Mouse (Mus musculus) MEL (cell line): ENCODE data around the gene Srrm2. TPM values are rescaled to one million over a fixed set of nuclear protein-coding genes. Genes with fewer than 3 reads are reported as not detected.

Experiments
- DNase-seq: peaks from one replicate; pipeline ENCODE4 v3.0.0; 2011; ENCODE audit warnings: low read depth, low spot score
- H3K27ac ChIP-seq: 2 replicates; pipeline ENCODE4 v1.5.1; 2012; ENCODE audit warnings: low read depth, mild to moderate bottlenecking, control low read depth, low read length, moderate library complexity; ENCODE audit not compliant: control insufficient read depth
- H3K27me3 ChIP-seq, 2 experiments: fragments of 150-350 bp in 1 of 2; sonication (generic) in 1 of 2; 2 replicates each; pipeline ENCODE4 v1.6.1; 2012; ENCODE audit warnings: low read length in 2 of 2, mild to moderate bottlenecking in 2 of 2, improper control_type of control experiment in 1 of 2, moderate library complexity in 1 of 2; ENCODE audit not compliant: insufficient read depth in 2 of 2, control insufficient read depth in 1 of 2
- H3K36me3 ChIP-seq, 2 experiments: 2 replicates each; pipeline ENCODE4 v1.6.1; 2012 to 2014; ENCODE audit warnings: low read length in 2 of 2, improper control_type of control experiment in 1 of 2, inconsistent platforms in 1 of 2, mild to moderate bottlenecking in 1 of 2; ENCODE audit not compliant: insufficient read depth in 2 of 2, control insufficient read depth in 1 of 2
- H3K4me1 ChIP-seq, 2 experiments: fragments of 150-350 bp in 1 of 2; sonication (generic) in 1 of 2; 2 replicates each; pipeline ENCODE4 v1.6.1; 2012; ENCODE audit warnings: low read length in 2 of 2, improper control_type of control experiment in 1 of 2, mild to moderate bottlenecking in 1 of 2; ENCODE audit not compliant: insufficient read depth in 2 of 2, control insufficient read depth in 1 of 2
- H3K4me3 ChIP-seq, 2 experiments: fragments of 150-350 bp in 1 of 2; sonication (generic) in 1 of 2; 2 replicates each; pipeline ENCODE4 v1.5.1; 2012; ENCODE audit warnings: low read depth in 2 of 2, low read length in 2 of 2, mild to moderate bottlenecking in 2 of 2, moderate library complexity in 2 of 2, control low read depth in 1 of 2, improper control_type of control experiment in 1 of 2; ENCODE audit not compliant: control insufficient read depth in 1 of 2, insufficient read depth in 1 of 2
- H3K79me2 ChIP-seq: 2 replicates; pipeline ENCODE4 v1.6.1; 2012; ENCODE audit warnings: mild to moderate bottlenecking, low read length, moderate library complexity; ENCODE audit not compliant: control insufficient read depth, poor library complexity, insufficient read depth
- H3K9ac ChIP-seq: 2 replicates; pipeline ENCODE4 v1.6.1; 2012; ENCODE audit warnings: low read depth, mild to moderate bottlenecking, control low read depth, low read length, moderate library complexity; ENCODE audit not compliant: control insufficient read depth, poor library complexity, severe bottlenecking
- H3K9me3 ChIP-seq: fragments of 150-350 bp; sonication (generic); replicated peaks from 2 replicates; pipeline ENCODE4 v1.6.1; 2012; ENCODE audit warnings: mild to moderate bottlenecking, low read length, improper control_type of control experiment, moderate library complexity; ENCODE audit not compliant: insufficient read depth
- BHLHE40 ChIP-seq: IDR thresholded peaks from 2 replicates; pipeline ENCODE4 v1.6.1; 2012; ENCODE audit warnings: low read depth, mild to moderate bottlenecking, inconsistent platforms, low read length, improper control_type of control experiment, borderline replicate concordance
- E2F4 ChIP-seq: IDR thresholded peaks from 2 replicates; pipeline ENCODE4 v1.6.1; 2011; ENCODE audit warnings: low read depth, low read length, improper control_type of control experiment, borderline replicate concordance
- HCFC1 ChIP-seq: IDR thresholded peaks from 2 replicates; pipeline ENCODE4 v1.6.1; 2012; ENCODE audit warnings: low read depth, mild to moderate bottlenecking, inconsistent platforms, low read length, improper control_type of control experiment, moderate library complexity
- JUND ChIP-seq: IDR thresholded peaks from 2 replicates; pipeline ENCODE4 v1.6.1; 2011; ENCODE audit warnings: low read depth, mild to moderate bottlenecking, improper control_type of control experiment, low read length
- KAT2A ChIP-seq: conservative IDR thresholded peaks from 2 replicates; pipeline ENCODE4 v1.6.1; 2012; ENCODE audit warnings: low read depth, low read length, improper control_type of control experiment, inconsistent platforms
- MAZ ChIP-seq: IDR thresholded peaks from 2 replicates; pipeline ENCODE4 v1.6.1; 2012; ENCODE audit warnings: low read depth, mild to moderate bottlenecking, inconsistent platforms, low read length, improper control_type of control experiment
- MXI1 ChIP-seq: IDR thresholded peaks from 2 replicates; pipeline ENCODE4 v1.6.1; 2011; ENCODE audit warnings: mild to moderate bottlenecking, low read depth, low read length, improper control_type of control experiment
- MYB ChIP-seq: IDR thresholded peaks from 2 replicates; pipeline ENCODE4 v1.6.1; 2011; ENCODE audit warnings: mild to moderate bottlenecking, low read depth, low read length, improper control_type of control experiment
- NELFE ChIP-seq: IDR thresholded peaks from 2 replicates; pipeline ENCODE4 v1.6.1; 2011; ENCODE audit warnings: low read depth, low read length, improper control_type of control experiment
- POLR2AphosphoS2 ChIP-seq: IDR thresholded peaks from 2 replicates; pipeline ENCODE4 v1.6.1; 2011; ENCODE audit warnings: low read length, improper control_type of control experiment
- POLR2AphosphoS5 ChIP-seq: IDR thresholded peaks from 2 replicates; pipeline ENCODE4 v1.6.1; 2012; ENCODE audit warnings: low read depth, borderline replicate concordance, mild to moderate bottlenecking, inconsistent platforms, low read length, moderate library complexity, mixed read lengths
- RCOR1 ChIP-seq: IDR thresholded peaks from 2 replicates; pipeline ENCODE4 v1.6.1; 2012; ENCODE audit warnings: low read depth, mild to moderate bottlenecking, inconsistent platforms, low read length, improper control_type of control experiment
- SMC3 ChIP-seq: IDR thresholded peaks from 2 replicates; pipeline ENCODE4 v1.6.1; 2011; ENCODE audit warnings: low read depth, low read length, improper control_type of control experiment
- TAL1 ChIP-seq: IDR thresholded peaks from 2 replicates; pipeline ENCODE4 v1.6.1; 2012; ENCODE audit warnings: mild to moderate bottlenecking, inconsistent platforms, low read length, moderate library complexity, mixed read lengths
- ZMIZ1 ChIP-seq: IDR thresholded peaks from 2 replicates; pipeline ENCODE4 v1.6.1; 2012; ENCODE audit warnings: low read depth, mild to moderate bottlenecking, inconsistent platforms, low read length, improper control_type of control experiment, moderate library complexity
- polyA plus RNA-seq, 2 experiments: library from polyadenylated mRNA; stranded (reverse) in 1 of 2; unstranded in 1 of 2; fragments of >175 nt in 1 of 2; fragments of >200 nt in 1 of 2; gene quantifications; 2 replicates each; pipeline versions ENCODE4 v1.2.1 to v1.2.4; 2012; ENCODE audit warnings: low replicate concordance in 2 of 2, low read depth in 1 of 2; ENCODE audit not compliant: insufficient read length in 2 of 2, insufficient read depth in 1 of 2, missing spikeins in 1 of 2
- total RNA-seq: library from RNA; depleted of rRNA; stranded (reverse); fragments of 300-350 nt; gene quantifications from 2 replicates; pipeline ENCODE4 v1.2.3, GENCODE M21; 2012

Srrm2 gene
- total and polyA plus RNA-seq, 3 experiments = 56.2 to 988 (median 505) TPM

- no peak for DNase-seq
Observed at GRCm38 (mm10) chr17:23823018-23823417, 32.7 kb downstream of the Srrm2 start.

DNA sequence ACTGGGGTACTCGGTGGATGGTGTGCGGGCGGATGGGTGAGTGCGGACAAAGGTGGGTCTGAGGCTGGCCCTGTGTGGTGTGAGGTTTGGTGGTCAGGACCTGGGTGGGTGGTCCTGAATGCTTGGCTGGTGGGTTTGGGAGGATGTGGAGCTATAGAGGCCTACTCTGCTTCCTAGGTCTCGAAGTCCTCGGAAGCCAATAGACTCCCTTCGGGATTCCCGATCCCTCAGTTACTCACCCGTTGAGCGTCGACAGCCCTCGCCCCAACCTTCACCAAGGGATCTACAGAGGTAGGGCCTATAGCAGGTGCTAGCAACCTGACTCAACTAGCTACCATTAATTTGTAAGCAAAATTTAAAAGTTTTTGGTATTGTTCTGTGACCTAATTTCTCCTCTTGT lies 33.3 kb downstream of the Srrm2 start:
- TF ChIP-seq NELFE (0 out of 2 replicates have a peak, but pooled peaks have one; percentile 18), MAZ (no peak), POLR2AphosphoS2 (0 out of 2 replicates have a peak, but pooled peaks have one; percentile 58)
- Histone ChIP-seq H3K4me1 (no peaks in the 10 kb centered on the region), H3K27ac (no peak overlapping the region), H3K9ac (no peak overlapping the region), H3K79me2 (peaks cover 17% of the 10 kb centered on the region), H3K4me3 (no peak overlapping the region), H3K27me3 (no peaks in the 10 kb centered on the region), H3K36me3 (peaks cover 10 to 18% of the 10 kb centered on the region in 2 experiments; a peak in 3 of 4 replicates), H3K9me3 (no peaks in the 10 kb centered on the region)
- DNase-seq = peak; percentile 22

More at GRCm38 (mm10) chr17:23823018-23823417, 32.7 kb downstream of the Srrm2 start:
- no peaks in the 10 kb centered on the region for H3K4me1 ChIP-seq
- TF ChIP-seq JUND = no peak
- TF ChIP-seq, all 39 proteins: peak for 0
- Histone ChIP-seq H3K27me3 (no peaks in the 10 kb centered on the region), H3K9ac (no peak overlapping the region), H3K27ac (no peak overlapping the region), H3K36me3 (peaks cover 10 to 19% of the 10 kb centered on the region in 2 experiments), H3K9me3 (no peaks in the 10 kb centered on the region), H3K79me2 (peaks cover 11% of the 10 kb centered on the region), H3K4me3 (no peak overlapping the region)

DNA sequence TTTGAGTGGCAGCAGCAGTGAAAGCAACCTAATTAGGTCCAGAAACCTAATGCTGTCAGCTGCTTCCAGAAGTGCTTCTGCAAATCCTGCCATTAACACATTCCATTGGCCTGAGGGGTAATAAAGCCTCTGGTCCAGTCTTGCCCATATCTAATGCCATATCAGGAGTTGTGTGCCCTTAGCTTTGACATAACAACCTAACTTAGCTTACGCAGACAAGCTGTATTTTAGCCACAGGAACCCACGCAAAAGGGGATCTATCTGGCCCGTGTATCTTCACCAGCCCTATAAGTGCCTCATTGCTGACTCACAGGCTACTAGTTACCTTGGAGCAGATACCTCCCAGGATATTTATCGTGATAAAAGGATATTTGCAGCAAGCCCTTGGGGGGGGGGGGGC lies 35.3 kb downstream of the Srrm2 start:
- Histone ChIP-seq H3K27ac (no peak overlapping the region), H3K9me3 (no peaks in the 10 kb centered on the region), H3K36me3 (peaks cover 7 to 18% of the 10 kb centered on the region in 2 experiments; a peak in 3 of 4 replicates), H3K27me3 (no peaks in the 10 kb centered on the region), H3K4me1 (peaks cover 5 to 10% of the 10 kb centered on the region in 2 experiments; a peak in 3 of 4 replicates), H3K9ac (no peak overlapping the region), H3K79me2 (peaks cover 17% of the 10 kb centered on the region), H3K4me3 (no peak overlapping the region)
- peak; percentile 36 for DNase-seq
- no peak for TF ChIP-seq HCFC1
- no peak for TF ChIP-seq TAL1
- peak; percentile 51; the same call in 1 of the 2 replicates for TF ChIP-seq ZMIZ1
- no peak for TF ChIP-seq MXI1
- TF ChIP-seq E2F4 = no peak
- 0 out of 2 replicates have a peak, but pooled peaks have one; percentile 7 for TF ChIP-seq MYB
- no peak for TF ChIP-seq SMC3
- TF ChIP-seq POLR2AphosphoS5 = no peak
- peak; percentile 66; the same call in 1 of the 2 replicates for TF ChIP-seq POLR2AphosphoS2
- TF ChIP-seq RCOR1 = no peak
- no peak for TF ChIP-seq JUND
- no peak for TF ChIP-seq KAT2A
- TF ChIP-seq BHLHE40 = no peak
